Mouse (Mus musculus): Measurements from ENCODE around the gene Hist1h2bn. TPM values are rescaled to one million over a fixed set of nuclear protein-coding genes. Genes with fewer than 3 reads are reported as not detected.

Hist1h2bn gene
- polyA plus RNA-seq (2014; fragmentation: Illumina TruSeq; extraction: RNeasy Lipid Tissue Mini Kit (QIAGEN cat#74804)) = not detected

DNA sequence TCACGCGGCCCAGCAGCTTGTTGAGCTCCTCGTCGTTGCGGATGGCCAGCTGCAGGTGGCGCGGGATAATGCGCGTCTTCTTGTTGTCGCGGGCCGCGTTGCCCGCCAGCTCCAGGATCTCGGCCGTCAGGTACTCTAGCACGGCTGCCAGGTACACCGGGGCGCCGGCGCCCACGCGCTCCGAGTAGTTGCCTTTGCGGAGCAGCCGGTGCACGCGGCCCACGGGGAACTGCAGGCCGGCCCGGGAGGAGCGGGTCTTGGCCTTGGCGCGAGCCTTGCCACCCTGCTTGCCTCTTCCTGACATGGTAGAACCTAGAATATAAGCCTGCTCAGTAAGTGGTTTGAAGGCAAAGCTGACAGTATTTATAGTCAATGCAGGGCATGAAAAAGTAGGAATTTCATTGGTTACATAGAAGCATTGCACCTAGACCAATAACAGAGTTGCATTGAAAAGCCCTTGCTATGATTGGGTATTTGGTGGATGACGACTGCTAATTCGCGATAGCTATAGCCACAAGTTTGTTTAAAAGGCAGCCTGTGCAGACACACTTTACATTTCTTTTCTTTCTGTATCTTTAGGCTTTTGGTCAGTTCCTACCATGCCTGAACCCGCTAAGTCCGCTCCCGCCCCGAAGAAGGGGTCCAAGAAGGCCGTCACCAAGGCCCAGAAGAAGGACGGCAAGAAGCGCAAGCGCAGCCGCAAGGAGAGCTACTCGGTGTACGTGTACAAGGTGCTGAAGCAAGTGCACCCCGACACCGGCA, at the start of gene Hist1h2bn, which contains the start of gene Hist1h2ak:
TSS of gene Hist1h2bn (plus strand) at position 600 of the 762 bp plus-strand sequence.
TSS of gene Hist1h2ak (minus strand) at position 304 of the 762 bp plus-strand sequence.

DNA sequence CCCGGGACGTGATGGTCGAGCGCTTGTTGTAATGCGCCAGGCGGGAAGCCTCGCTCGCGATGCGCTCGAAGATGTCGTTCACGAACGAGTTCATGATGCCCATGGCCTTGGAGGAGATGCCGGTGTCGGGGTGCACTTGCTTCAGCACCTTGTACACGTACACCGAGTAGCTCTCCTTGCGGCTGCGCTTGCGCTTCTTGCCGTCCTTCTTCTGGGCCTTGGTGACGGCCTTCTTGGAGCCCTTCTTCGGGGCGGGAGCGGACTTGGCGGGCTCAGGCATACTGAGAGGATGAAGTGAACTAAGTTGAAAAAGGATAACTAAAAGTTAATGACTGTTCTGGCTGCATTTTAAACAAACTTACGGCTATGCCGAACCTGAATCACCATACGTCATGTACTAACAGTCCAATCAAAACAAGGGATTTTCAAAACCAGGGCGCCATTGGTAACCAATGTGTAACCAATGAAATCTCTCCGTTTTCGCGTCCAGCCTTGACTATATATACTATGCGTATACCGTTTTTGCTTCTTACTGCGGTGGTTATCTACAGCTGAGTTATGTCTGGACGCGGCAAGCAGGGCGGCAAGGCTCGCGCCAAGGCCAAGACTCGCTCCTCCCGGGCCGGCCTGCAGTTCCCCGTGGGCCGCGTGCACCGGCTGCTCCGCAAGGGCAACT, 37.9 kb upstream of the Hist1h2bn start, which contains the start of the genes Hist1h2bl and Hist1h2ai:
TSS of gene Hist1h2bl (minus strand) at position 280 of the 676 bp plus-strand sequence.
TSS of gene Hist1h2ai (plus strand) at position 559 of the 676 bp plus-strand sequence.

DNA sequence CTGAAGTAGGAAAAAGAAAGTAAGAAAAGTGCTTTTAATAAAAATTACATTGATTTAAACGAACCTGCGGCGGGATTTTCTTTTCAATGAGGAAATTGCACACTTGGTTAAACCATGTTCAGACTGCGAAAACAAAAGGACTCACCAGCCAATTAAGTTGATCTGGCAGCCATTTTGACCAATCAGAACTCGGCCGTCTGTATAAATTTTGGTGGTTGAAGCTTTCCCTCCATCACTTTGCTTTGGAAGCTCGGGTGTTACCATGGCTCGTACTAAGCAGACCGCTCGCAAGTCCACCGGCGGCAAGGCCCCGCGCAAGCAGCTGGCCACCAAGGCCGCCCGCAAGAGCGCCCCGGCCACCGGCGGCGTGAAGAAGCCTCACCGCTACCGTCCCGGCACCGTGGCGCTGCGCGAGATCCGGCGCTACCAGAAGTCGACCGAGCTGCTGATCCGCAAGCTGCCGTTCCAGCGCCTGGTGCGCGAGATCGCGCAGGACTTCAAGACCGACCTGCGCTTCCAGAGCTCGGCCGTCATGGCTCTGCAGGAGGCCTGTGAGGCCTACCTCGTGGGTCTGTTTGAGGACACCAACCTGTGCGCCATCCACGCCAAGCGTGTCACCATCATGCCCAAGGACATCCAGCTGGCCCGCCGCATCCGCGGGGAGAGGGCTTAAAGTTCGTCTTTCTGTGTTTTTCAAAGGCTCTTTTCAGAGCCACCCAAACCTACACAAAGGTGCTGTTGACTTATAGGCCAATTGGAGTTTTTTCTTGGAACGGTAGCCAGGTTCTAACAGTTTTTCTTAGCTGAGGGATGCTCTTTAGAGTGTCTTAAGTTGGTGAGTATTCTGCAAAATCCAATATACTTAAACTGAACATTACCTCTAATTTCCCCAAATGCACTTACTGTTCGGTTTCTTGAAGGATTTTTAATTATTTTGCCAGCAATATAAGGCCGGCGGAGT, 36.2 kb upstream of the Hist1h2bn start, which contains the start of gene Hist1h3h:
TSS of gene Hist1h3h (plus strand) at position 263 of the 961 bp plus-strand sequence.

DNA sequence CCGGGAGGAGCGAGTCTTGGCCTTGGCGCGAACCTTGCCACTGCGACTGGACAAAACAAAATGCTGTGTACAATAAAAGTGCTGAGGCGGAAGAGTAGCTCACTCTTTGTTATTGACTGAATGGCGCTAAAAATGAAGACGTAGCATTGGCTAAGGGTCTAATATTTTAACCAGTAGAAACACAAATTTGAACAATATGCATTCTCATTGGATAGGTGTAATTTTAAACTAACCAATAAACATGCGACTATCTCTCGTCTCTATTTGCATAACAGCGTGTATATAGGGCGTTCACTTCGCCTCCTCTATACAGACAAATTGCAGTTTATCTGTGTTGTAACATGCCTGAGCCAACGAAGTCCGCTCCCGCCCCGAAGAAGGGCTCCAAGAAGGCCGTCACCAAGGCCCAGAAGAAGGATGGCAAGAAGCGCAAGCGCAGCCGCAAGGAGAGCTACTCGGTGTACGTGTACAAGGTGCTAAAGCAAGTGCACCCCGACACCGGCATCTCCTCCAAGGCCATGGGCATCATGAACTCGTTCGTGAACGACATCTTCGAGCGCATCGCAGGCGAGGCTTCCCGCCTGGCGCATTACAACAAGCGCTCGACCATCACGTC, 32.1 kb upstream of the Hist1h2bn start, which contains the start of gene Hist1h2bm:
TSS of gene Hist1h2bm (plus strand) at position 288 of the 616 bp plus-strand sequence.

DNA sequence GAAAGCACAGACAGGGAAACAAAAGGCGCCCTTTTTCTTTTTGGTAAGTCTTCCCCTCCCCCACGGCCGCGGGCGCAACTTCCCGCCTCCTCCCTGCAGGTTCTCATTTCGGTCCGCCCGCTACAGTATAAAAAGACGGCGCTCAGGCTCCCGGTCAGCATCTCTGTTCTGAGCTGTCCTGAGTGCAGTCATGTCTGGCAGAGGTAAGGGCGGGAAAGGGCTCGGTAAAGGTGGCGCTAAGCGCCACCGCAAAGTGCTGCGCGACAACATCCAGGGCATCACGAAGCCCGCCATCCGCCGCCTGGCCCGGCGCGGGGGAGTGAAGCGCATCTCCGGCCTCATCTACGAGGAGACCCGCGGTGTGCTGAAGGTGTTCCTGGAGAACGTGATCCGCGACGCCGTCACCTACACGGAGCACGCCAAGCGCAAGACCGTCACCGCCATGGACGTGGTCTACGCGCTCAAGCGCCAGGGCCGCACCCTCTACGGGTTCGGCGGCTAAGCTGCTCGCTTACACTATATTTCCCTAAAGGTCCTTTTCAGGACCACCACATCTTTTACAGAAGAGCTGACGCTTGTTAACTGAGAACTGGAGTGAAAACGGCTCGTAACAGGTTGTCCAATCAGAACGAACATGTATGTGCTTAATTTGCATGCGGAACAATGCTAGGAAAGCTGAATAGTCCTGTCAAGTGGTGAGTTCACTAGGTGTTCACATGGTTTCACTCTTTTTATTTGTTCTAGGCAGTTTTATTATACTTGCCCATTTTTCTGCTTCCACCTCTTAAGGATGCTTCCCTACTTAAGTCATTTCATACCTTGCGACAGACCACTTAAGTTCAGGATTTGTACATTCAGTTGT, 18.8 kb upstream of the Hist1h2bn start, which contains the start of gene Hist1h4j:
TSS of gene Hist1h4j (plus strand) at position 159 of the 862 bp plus-strand sequence.

DNA sequence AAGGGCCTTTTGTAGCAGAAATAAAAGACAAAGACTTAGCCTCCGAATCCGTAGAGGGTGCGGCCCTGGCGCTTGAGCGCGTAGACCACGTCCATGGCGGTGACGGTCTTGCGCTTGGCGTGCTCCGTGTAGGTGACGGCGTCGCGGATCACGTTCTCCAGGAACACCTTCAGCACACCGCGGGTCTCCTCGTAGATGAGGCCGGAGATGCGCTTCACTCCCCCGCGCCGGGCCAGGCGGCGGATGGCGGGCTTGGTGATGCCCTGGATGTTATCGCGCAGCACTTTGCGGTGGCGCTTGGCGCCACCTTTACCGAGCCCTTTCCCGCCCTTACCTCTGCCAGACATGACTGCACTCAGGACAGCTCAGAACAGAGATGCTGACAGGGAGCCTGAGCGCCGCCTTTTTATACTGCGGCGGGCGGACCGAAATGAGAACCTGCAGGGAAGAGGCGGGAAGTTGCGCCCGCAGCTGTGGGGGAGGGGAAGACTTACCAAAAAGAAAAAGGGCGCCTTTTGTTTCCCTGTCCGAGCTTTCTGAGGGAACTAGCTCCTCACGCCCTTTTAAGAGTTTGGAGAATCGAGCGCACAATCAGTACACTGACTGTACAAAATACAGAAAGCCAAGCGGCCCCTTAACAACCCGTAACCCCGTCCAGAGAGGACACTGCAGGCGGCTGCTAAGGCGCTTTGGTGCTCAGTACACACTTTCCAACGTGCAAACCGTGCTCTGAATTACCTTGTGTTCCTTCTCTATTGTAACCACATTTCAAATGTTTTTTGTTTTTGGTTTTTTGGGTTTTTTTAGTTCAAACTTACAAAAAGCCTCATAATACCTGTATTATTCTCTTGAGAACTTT, 3.5 kb upstream of the Hist1h2bn start, which contains the start of gene Hist1h4k:
TSS of gene Hist1h4k (minus strand) at position 347 of the 859 bp plus-strand sequence.

DNA sequence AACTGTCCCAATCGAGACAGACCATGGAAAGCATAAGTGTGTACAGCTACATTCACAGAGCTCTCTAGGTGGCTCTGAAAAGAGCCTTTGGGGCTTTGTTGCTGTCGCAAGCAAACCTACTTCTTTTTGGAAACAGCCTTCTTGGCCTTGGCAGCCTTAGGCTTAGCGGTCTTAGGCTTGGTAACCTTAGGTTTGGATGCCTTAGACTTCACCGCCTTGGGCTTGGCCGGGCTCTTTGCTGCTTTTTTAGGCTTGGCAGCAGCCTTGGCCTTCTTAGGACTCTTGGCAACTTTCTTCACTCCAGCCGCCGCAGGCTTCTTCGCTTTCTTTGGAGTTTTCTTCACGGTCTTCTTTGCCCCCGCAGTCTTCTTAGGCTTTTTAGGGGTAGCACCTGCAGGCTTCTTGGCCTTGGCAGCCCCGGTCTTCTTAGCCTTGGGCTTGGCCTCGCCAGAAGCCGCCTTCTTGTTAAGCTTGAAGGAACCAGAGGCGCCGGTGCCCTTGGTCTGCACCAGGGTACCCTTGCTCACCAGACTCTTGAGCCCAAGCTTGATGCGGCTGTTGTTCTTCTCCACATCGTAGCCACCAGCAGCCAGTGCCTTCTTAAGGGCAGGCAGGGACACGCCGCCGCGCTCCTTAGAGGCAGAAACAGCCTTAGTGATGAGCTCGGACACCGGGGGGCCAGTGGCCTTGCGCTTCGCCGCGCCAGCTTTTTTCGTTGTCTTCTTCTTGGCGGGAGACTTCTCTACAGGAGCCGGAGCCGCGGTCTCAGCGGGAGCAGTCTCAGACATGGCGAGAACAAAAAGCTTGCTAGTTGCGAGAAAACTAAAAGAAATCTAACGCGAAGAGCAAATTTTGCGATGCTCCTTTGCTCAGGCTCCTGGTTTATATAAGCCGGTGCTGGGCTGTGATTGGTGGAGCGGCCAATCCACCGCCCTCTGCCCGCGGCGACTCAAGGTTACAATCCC, 26.1 kb downstream of the Hist1h2bn start, which contains the start of gene Hist1h1b:
TSS of gene Hist1h1b (minus strand) at position 859 of the 965 bp plus-strand sequence.

DNA sequence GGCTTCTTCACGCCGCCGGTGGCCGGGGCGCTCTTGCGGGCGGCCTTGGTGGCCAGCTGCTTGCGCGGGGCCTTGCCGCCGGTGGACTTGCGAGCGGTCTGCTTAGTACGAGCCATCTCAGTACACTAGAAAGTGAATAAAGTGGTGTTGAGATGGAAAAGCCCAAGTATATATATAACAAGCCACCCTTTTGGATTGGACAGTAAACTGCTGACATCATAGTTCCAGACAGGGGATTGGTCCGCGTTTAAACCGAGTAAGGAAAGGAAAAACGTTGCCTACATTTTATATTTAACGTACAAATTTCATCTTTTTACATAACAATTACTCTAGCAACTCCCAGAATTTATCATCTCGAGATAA, 29.3 kb downstream of the Hist1h2bn start, which contains the start of gene Hist1h3i:
TSS of gene Hist1h3i (minus strand) at position 116 of the 363 bp plus-strand sequence.

DNA sequence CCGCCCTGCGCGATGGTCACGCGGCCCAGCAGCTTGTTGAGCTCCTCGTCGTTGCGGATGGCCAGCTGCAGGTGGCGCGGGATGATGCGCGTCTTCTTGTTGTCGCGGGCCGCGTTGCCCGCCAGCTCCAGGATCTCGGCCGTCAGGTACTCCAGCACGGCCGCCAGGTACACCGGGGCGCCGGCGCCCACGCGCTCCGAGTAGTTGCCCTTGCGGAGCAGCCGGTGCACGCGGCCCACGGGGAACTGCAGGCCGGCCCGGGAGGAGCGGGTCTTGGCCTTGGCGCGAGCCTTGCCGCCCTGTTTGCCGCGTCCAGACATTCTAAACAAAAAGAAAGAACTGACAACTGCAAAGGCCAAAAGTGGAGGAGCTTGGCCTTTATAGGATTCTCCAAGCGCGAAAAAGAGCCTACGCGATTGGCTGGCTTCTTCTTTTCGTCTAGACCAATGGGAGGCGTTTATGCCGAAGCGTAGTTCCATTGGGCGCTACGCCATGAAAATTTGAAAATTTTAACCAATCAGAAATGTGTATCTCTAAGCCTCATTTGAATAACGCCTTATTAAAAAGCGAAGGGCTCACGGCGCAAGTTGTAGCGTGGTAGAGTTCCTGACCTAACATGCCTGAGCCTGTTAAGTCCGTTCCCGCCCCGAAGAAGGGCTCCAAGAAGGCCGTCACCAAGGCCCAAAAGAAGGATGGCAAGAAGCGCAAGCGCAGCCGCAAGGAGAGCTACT, 33.1 kb downstream of the Hist1h2bn start, which contains the start of the genes Hist1h2an and Hist1h2bp:
TSS of gene Hist1h2an (minus strand) at position 320 of the 731 bp plus-strand sequence.
TSS of gene Hist1h2bp (plus strand) at position 563 of the 731 bp plus-strand sequence.

Other genes with a start within 250 kb of the Hist1h2bn start
- gene Zkscan8, start 223.0 kb upstream of the Hist1h2bn start, polyA plus RNA-seq (2014; fragmentation: Illumina TruSeq; extraction: RNeasy Lipid Tissue Mini Kit (QIAGEN cat#74804)) = 69.8 TPM
- not detected for gene Olfr1366, start 211.3 kb upstream of the Hist1h2bn start, polyA plus RNA-seq (2014; fragmentation: Illumina TruSeq; extraction: RNeasy Lipid Tissue Mini Kit (QIAGEN cat#74804))
- not detected for gene Olfr1535, start 194.2 kb upstream of the Hist1h2bn start, polyA plus RNA-seq (2014; fragmentation: Illumina TruSeq; extraction: RNeasy Lipid Tissue Mini Kit (QIAGEN cat#74804))
- gene Olfr1364, start 172.4 kb upstream of the Hist1h2bn start, polyA plus RNA-seq (2014; fragmentation: Illumina TruSeq; extraction: RNeasy Lipid Tissue Mini Kit (QIAGEN cat#74804)) = not detected
- not detected for gene Olfr1362, start 140.1 kb upstream of the Hist1h2bn start, polyA plus RNA-seq (2014; fragmentation: Illumina TruSeq; extraction: RNeasy Lipid Tissue Mini Kit (QIAGEN cat#74804))
- not detected for gene Olfr11, start 111.6 kb upstream of the Hist1h2bn start, polyA plus RNA-seq (2014; fragmentation: Illumina TruSeq; extraction: RNeasy Lipid Tissue Mini Kit (QIAGEN cat#74804))
- gene Olfr1361, start 90.7 kb upstream of the Hist1h2bn start, polyA plus RNA-seq (2014; fragmentation: Illumina TruSeq; extraction: RNeasy Lipid Tissue Mini Kit (QIAGEN cat#74804)) = not detected
- gene Olfr1360, start 76.7 kb upstream of the Hist1h2bn start, polyA plus RNA-seq (2014; fragmentation: Illumina TruSeq; extraction: RNeasy Lipid Tissue Mini Kit (QIAGEN cat#74804)) = not detected
- not detected for gene Olfr1359, start 56.0 kb upstream of the Hist1h2bn start, polyA plus RNA-seq (2014; fragmentation: Illumina TruSeq; extraction: RNeasy Lipid Tissue Mini Kit (QIAGEN cat#74804))
- not detected for gene Hist1h2bl, start 38.0 kb upstream of the Hist1h2bn start, polyA plus RNA-seq (2014; fragmentation: Illumina TruSeq; extraction: RNeasy Lipid Tissue Mini Kit (QIAGEN cat#74804))
- not detected for gene Hist1h2ai, start 37.7 kb upstream of the Hist1h2bn start, polyA plus RNA-seq (2014; fragmentation: Illumina TruSeq; extraction: RNeasy Lipid Tissue Mini Kit (QIAGEN cat#74804))
- not detected for gene Hist1h3h, start 36.5 kb upstream of the Hist1h2bn start, polyA plus RNA-seq (2014; fragmentation: Illumina TruSeq; extraction: RNeasy Lipid Tissue Mini Kit (QIAGEN cat#74804))
- gene Hist1h2bm, start 32.1 kb upstream of the Hist1h2bn start, polyA plus RNA-seq (2014; fragmentation: Illumina TruSeq; extraction: RNeasy Lipid Tissue Mini Kit (QIAGEN cat#74804)) = not detected
- gene Hist1h4j, start 19.1 kb upstream of the Hist1h2bn start, polyA plus RNA-seq (2014; fragmentation: Illumina TruSeq; extraction: RNeasy Lipid Tissue Mini Kit (QIAGEN cat#74804)) = not detected
- not detected for gene Hist1h4k, start 3.6 kb upstream of the Hist1h2bn start, polyA plus RNA-seq (2014; fragmentation: Illumina TruSeq; extraction: RNeasy Lipid Tissue Mini Kit (QIAGEN cat#74804))
- gene Hist1h2ak, start 296 bp upstream of the Hist1h2bn start, polyA plus RNA-seq (2014; fragmentation: Illumina TruSeq; extraction: RNeasy Lipid Tissue Mini Kit (QIAGEN cat#74804)) = not detected
- gene Hist1h1b, start 26.5 kb downstream of the Hist1h2bn start, polyA plus RNA-seq (2014; fragmentation: Illumina TruSeq; extraction: RNeasy Lipid Tissue Mini Kit (QIAGEN cat#74804)) = not detected
- gene Hist1h3i, start 29.2 kb downstream of the Hist1h2bn start, polyA plus RNA-seq (2014; fragmentation: Illumina TruSeq; extraction: RNeasy Lipid Tissue Mini Kit (QIAGEN cat#74804)) = not detected
- not detected for gene Hist1h2an, start 33.1 kb downstream of the Hist1h2bn start, polyA plus RNA-seq (2014; fragmentation: Illumina TruSeq; extraction: RNeasy Lipid Tissue Mini Kit (QIAGEN cat#74804))
- not detected for gene Hist1h2bp, start 33.3 kb downstream of the Hist1h2bn start, polyA plus RNA-seq (2014; fragmentation: Illumina TruSeq; extraction: RNeasy Lipid Tissue Mini Kit (QIAGEN cat#74804))
- not detected for gene Hist1h2bq, start 56.1 kb downstream of the Hist1h2bn start, polyA plus RNA-seq (2014; fragmentation: Illumina TruSeq; extraction: RNeasy Lipid Tissue Mini Kit (QIAGEN cat#74804))
- gene Hist1h2ao, start 56.3 kb downstream of the Hist1h2bn start, polyA plus RNA-seq (2014; fragmentation: Illumina TruSeq; extraction: RNeasy Lipid Tissue Mini Kit (QIAGEN cat#74804)) = not detected
- not detected for gene Hist1h4m, start 57.6 kb downstream of the Hist1h2bn start, polyA plus RNA-seq (2014; fragmentation: Illumina TruSeq; extraction: RNeasy Lipid Tissue Mini Kit (QIAGEN cat#74804))
- gene Hist1h4n, start 78.1 kb downstream of the Hist1h2bn start, polyA plus RNA-seq (2014; fragmentation: Illumina TruSeq; extraction: RNeasy Lipid Tissue Mini Kit (QIAGEN cat#74804)) = not detected
- gene Hist1h2ap, start 79.4 kb downstream of the Hist1h2bn start, polyA plus RNA-seq (2014; fragmentation: Illumina TruSeq; extraction: RNeasy Lipid Tissue Mini Kit (QIAGEN cat#74804)) = not detected
- gene Hist1h2br, start 79.6 kb downstream of the Hist1h2bn start, polyA plus RNA-seq (2014; fragmentation: Illumina TruSeq; extraction: RNeasy Lipid Tissue Mini Kit (QIAGEN cat#74804)) = 0.54 TPM
- 18.4 TPM for gene Zfp184, start 191.0 kb downstream of the Hist1h2bn start, polyA plus RNA-seq (2014; fragmentation: Illumina TruSeq; extraction: RNeasy Lipid Tissue Mini Kit (QIAGEN cat#74804))
- gene Pom121l2, start 227.1 kb downstream of the Hist1h2bn start, polyA plus RNA-seq (2014; fragmentation: Illumina TruSeq; extraction: RNeasy Lipid Tissue Mini Kit (QIAGEN cat#74804)) = not detected